Mouse (Mus musculus) lung, adult 2 months (tissue): ENCODE measurements around the gene Zcchc24. TPM values are rescaled to one million over a fixed set of nuclear protein-coding genes. Genes with fewer than 3 reads are reported as not detected.
A peak's percentile ranks its signal among the peaks of the same experiment; 100 is the strongest.

Source experiments
- DNase-seq: peaks from one replicate; pipeline ENCODE4 v3.0.0; 2022
- H3K4me1 ChIP-seq: fragments of 200-500 bp; 2 replicates; pipeline ENCODE4 v1.6.1; 2011; ENCODE audit warnings: low read length; ENCODE audit not compliant: control insufficient read depth, insufficient read depth
- H3K4me3 ChIP-seq: fragments of 200-500 bp; replicated peaks from 2 replicates; pipeline ENCODE3; 2011; ENCODE audit warnings: low read depth, mild to moderate bottlenecking, control low read depth, low read length; ENCODE audit errors: extremely low read depth
- CTCF ChIP-seq: fragments of 200-500 bp; IDR thresholded peaks from 2 replicates; pipeline ENCODE4 v1.5.1; 2011; ENCODE audit warnings: mild to moderate bottlenecking, low read length, control low read depth; ENCODE audit not compliant: insufficient read depth
- POLR2A ChIP-seq: fragments of 200-500 bp; IDR thresholded peaks from 2 replicates; pipeline ENCODE4 v1.6.1; 2011; ENCODE audit warnings: low read depth, mild to moderate bottlenecking, control low read depth, low read length, borderline replicate concordance; ENCODE audit errors: extremely low read depth
- WGBS: fragments of 180-500 bp; shearing (Covaris S2); methylation state at CpG from one replicate; pipeline ENCODE4 v1.1.7; 2018; 5-methylcytosine and 5-hydroxymethylcytosine counted together
- polyA plus RNA-seq: library from polyadenylated mRNA; depleted of rRNA; stranded (reverse); fragments of >200 nt; gene quantifications from 2 replicates; pipeline ENCODE4 v1.2.3, GENCODE M21; 2012

Zcchc24 gene
- polyA plus RNA-seq, 1 experiment, result 41.7 TPM

DNA sequence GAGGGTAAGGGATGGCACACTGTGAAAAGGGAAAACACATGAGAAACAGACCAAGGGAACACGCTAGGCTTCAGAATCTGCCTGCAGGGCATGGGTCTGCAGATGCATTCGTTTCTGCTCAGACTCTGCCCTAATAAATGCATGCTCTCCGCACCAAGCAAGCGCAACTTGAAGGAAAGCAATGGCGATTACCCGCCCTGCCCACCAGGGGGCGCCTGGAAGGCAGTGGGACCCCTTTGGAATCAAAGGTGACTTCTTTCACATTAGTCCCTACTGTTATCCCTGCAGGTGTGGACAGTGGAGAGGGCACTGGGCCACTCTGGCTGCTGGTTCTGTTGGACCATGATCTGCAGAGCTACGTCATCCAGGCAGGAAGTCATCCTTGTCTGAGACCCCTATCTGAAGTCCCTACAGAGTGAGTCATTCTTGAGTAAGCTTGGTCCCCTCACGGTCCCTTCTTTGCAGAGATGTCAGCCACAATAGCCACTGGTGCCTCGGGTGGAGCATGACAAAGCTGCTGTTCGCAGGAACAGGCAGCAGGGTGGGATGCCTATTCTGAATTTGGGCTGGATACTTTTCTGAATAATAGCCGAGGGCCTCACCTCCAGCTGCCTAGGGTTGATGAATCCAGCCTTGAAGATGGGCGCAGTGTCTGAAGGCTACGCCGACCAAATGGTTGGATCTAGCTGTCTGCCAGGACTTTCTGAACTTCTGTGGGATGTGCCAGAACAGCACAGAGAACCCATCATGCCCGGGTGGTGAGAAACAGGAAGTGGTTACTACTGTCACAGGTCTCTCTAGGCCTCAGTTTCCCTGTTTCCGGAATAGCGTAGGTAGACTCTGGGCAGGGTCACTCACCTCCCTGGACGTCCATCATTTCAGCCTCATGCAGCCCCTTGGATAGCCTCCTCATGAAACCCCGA lies 42.4 kb downstream of the Zcchc24 start:
- Histone ChIP-seq H3K4me3 (no peak overlapping the region), H3K4me1 (peaks cover 14% of the 10 kb centered on the region)
- TF ChIP-seq CTCF (peak; percentile 78), POLR2A (no peak)
- peak; percentile 58 for DNase-seq
- 53% methylated on average over 20 of the region's 20 CpGs for WGBS

DNA sequence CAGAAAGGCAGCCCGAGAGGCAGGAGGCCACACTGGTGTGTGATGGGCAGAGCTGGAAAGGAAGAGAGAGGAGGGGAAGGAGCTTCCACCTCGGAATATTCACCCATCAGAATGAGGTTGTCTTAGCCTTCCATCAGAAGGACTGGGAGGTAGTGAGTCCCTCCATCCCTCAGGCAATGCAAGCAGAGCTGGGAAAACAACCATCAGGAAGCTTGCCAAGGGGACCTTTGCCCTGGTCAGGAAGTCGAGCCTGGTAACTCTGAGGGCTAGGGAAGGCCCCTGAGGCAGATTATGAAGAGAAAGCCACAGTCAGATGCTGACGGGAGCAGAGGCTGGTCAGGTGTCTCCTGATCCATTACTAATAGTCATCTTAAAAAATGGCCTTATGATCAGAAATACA lies 43.1 kb downstream of the Zcchc24 start:
- peaks cover 14% of the 10 kb centered on the region for H3K4me1 ChIP-seq
- 18% methylated on average over 4 of the region's 4 CpGs for WGBS
- DNase-seq, result no peak
- no peak for TF ChIP-seq POLR2A
- TF ChIP-seq CTCF, result no peak
- no peak overlapping the region for H3K4me3 ChIP-seq

DNA sequence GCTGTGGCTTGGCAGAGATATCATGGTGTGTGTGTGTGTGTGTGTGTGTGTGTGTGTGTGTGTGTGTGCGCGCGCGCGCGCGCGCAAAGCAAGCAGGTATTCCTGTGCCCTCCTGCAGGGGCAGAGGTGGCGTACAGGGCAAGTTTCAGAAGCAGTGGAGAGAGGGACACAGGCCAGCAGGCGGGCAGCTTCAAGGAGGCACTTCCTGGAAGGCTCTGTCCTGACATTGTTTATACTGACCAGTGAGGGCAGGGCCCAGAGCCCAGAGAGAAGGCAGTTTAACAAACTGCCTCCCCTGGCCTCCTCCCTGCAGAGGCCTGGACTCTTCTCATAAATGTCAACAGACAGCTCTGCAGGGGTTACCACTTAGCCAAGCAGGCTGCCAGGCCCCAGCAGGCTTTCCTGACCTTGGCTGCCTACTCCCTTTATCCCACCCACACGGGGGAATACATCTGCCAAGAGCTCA lies 43.8 kb downstream of the Zcchc24 start:
- DNase-seq, result peak; percentile 54
- Histone ChIP-seq H3K4me3 (no peak overlapping the region), H3K4me1 (peaks cover 14% of the 10 kb centered on the region)
- WGBS, result 50% methylated on average over 8 of the region's 11 CpGs
- no peak for TF ChIP-seq POLR2A
- TF ChIP-seq CTCF, result peak; percentile 47; the same call in 1 of the 2 replicates

DNA sequence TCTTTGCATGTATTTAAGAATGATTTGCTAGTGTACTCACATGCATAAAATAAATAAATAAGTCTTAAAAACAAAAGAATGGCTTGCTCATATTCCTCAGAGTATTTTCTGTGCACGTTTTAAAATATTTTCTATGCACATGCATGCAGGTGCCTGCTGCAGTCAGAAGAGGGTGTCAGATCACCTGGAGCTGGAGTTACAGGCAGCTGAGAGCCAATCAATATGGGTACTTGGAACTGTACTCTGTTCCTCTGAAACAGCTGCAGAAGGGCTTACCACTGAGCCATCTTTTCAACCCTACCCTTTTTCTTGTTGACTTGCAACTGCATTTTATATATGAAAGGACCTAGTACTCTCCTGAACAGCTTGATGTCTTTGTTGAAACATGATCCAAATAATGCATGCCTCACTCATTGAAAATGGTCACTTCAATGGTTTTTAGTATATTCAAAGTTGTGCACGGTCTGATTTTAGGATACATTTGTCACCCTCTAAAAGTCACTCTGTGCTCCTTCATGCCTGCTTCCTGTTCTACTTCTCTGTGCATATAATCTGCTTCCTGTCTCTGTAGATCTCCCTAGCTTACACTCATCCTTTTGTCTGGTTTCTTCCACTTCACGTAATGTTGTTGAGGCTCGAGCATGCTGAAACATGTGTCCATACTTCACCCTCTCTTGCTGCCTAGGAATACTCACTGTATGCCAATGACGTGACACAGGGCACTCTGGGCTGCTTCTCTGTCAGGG lies 47.7 kb downstream of the Zcchc24 start:
- H3K4me1 ChIP-seq, result peaks cover 9% of the 10 kb centered on the region
- TF ChIP-seq CTCF (no peak), POLR2A (no peak)
- no peak for DNase-seq
- H3K4me3 ChIP-seq, result no peak overlapping the region
- 65% methylated on average over 5 of the region's 5 CpGs for WGBS

DNA sequence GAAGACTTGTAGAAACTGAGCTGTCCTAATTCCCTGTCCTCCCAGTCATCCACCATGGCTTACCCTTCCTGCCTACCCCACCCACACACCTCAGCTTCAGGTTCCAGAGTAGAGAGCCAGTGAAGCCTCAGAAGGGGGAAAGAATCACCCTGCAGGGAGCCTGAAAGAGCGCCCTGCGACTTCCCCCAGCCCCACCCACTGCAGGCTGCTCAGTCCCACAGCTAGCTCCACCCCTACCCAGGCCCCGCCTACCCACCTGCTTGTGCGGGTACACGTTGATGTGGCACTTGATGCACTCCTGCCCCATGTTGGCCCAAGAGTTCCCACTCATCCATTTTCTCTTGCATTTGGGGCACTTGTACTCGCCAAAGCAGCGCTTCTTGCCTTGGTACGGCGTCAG lies 49.5 kb downstream of the Zcchc24 start:
- Histone ChIP-seq H3K4me1 (no peaks in the 10 kb centered on the region), H3K4me3 (no peak overlapping the region)
- 68% methylated on average over 9 of the region's 9 CpGs for WGBS
- DNase-seq, result no peak
- no peak for TF ChIP-seq CTCF
- no peak for TF ChIP-seq POLR2A

DNA sequence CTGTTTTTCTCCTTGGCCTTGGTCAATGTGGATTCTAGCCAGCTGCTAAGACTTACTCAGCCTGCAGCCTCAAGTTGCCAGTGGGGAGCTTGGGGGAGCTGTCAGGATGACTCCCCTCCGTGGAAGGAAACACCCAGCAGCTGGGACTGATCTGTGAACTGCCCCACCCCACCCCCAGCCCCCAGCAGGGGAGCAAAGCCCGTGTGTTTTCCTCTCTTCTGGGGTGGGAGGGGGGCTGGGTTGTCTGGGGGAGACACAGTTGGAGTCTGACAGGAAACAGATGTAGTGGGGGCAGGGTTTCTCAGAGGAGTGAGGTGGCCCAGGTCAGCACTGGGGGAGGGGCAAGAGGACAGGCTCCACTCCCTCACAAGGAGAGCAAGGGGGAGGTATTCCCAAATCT lies 50.4 kb downstream of the Zcchc24 start:
- TF ChIP-seq POLR2A, result no peak
- no peak for TF ChIP-seq CTCF
- no peak for DNase-seq
- WGBS, result 10% methylated on average over 2 of the region's 2 CpGs
- Histone ChIP-seq H3K4me1 (no peaks in the 10 kb centered on the region), H3K4me3 (no peak overlapping the region)

DNA sequence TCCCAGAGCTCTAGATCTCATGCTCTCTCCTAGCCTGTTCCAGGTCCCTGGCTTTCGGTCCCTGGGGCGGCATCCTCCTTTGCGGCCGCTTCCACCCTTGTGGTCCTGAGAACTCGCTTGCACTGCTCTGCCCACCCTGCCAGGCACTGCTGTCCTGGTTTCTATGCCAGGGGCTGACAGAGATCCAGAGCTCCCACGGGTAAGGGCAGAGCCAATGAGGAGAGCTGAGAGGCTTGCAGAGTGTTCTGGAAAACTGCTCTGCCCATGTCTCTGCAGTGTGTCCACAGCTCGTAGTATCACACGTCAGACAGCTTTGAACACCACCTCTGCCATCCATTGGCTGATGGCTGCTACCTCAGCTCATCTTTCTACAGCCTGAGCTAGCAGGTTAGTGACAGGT lies 51.1 kb downstream of the Zcchc24 start:
- 81% methylated on average over 8 of the region's 8 CpGs for WGBS

DNA sequence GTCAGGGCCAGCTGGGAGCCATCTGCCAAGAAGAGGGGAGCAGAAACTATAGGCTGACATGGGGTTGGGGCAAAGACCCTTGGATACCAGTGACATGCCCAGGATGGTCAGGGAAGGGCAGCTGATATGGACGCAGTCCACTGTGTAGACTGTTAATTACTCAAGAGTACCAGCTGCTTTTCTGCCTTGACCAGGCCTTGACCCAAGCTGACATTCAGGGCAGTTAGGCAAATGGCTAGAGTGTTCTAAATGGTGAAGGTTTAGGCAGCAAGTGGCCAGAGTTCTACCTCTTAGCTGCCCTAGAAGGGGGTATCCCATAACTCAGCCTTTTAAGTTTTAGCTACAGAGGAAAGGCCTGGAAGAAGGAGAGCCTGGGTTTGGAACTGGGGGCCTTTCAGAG lies 52.3 kb downstream of the Zcchc24 start:
- Histone ChIP-seq H3K4me1 (no peaks in the 10 kb centered on the region), H3K4me3 (no peak overlapping the region)
- TF ChIP-seq POLR2A (no peak), CTCF (no peak)
- WGBS, result 64% methylated on average over 1 of the region's 1 CpGs
- DNase-seq, result no peak

More for the DNA sequence above, 51.1 kb downstream of the Zcchc24 start:
- Histone ChIP-seq H3K4me1 (no peaks in the 10 kb centered on the region), H3K4me3 (no peak overlapping the region)
- TF ChIP-seq POLR2A (no peak), CTCF (no peak)
- DNase-seq, result no peak

DNA sequence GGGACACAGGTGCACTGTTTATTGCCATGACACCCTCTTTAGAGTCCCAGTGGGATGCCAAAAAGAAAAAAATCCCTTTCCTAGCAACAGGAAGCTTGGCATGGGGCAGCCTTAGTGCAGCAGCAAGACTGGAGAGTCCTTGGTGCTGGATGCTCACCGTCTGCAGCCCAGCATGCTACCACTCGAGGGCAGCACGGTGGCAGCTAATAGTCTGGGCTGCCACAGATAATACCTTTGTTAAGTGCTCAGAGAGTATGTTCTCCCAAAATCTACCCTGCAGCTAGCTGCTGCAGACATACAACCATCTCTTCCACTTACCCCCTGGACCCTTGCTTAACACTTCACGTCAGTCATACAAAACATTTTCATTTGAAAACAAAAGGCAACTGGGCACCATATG lies 55.4 kb downstream of the Zcchc24 start:
- peaks cover 11% of the 10 kb centered on the region for H3K4me1 ChIP-seq
- no peak for DNase-seq
- TF ChIP-seq CTCF (peak; percentile 49), POLR2A (no peak)
- WGBS, result 33% methylated on average over 4 of the region's 4 CpGs
- no peak overlapping the region for H3K4me3 ChIP-seq

DNA sequence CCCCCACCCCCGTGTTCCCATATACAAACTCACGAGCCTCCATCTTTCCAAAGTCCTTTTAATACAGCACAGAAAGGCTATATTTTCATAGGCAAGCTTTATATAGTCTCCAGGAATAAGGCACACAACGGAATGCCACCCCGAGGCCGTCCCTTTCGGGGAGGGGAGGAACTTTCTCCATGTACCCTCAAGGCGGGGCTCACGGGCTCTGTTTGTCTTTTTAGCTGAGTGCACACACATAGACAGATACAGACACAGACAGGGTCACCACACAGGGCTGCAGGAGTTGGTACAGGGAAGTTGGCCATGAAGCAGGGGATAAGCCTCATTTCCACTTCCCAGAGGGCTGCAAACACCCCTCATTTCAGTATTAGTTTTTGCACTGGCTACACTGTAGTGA lies 57.2 kb downstream of the Zcchc24 start:
- Histone ChIP-seq H3K4me3 (no peak overlapping the region), H3K4me1 (peaks cover 16% of the 10 kb centered on the region)
- DNase-seq, result no peak
- TF ChIP-seq CTCF, result no peak
- TF ChIP-seq POLR2A, result no peak
- WGBS, result 52% methylated on average over 8 of the region's 8 CpGs
